Mouse (Mus musculus) hindbrain, embryonic 14.5 days (tissue): ENCODE data around the gene Pdlim5. TPM values are rescaled to one million over a fixed set of nuclear protein-coding genes. Genes with fewer than 3 reads are reported as not detected.
"Not testable (repeated sequence)": the region's sequence is repeated elsewhere in the genome, so short reads cannot be mapped to it uniquely, and the experiment has no call there.

ENCODE experiments used
- ATAC-seq: fragments of 200-750 bp; cut with Nextera tagmentation; 2 replicates; pipeline ENCODE4 v1.8.0; 2017; ENCODE audit warnings: moderate number of reproducible peaks, mild to moderate bottlenecking, moderate TSS enrichment, moderate library complexity; ENCODE audit not compliant: low FRiP score
- DNase-seq: peaks from one replicate; pipeline ENCODE4 v3.0.0-alpha.2; 2015; ENCODE audit warnings: low spot score
- H3K27ac ChIP-seq: fragments of 300-500 bp; sonication (generic); 2 replicates; pipeline ENCODE4 v1.5.1; 2014; ENCODE audit warnings: mild to moderate bottlenecking, moderate library complexity
- H3K27me3 ChIP-seq: fragments of 300-500 bp; sonication (generic); 2 replicates; pipeline ENCODE4 v1.6.1; 2014; ENCODE audit warnings: mild to moderate bottlenecking, low read length, mixed read lengths; ENCODE audit not compliant: control insufficient read depth, insufficient read depth
- H3K36me3 ChIP-seq: fragments of 300-500 bp; sonication (generic); replicated peaks from 2 replicates; pipeline ENCODE4 v1.6.1; 2014; ENCODE audit not compliant: control insufficient read depth, insufficient read depth
- H3K4me1 ChIP-seq: fragments of 300-500 bp; sonication (generic); replicated peaks from 2 replicates; pipeline ENCODE4 v1.6.1; 2014; ENCODE audit warnings: antibody characterized with exemption, low read length, mixed read lengths; ENCODE audit not compliant: control insufficient read depth, insufficient read depth
- H3K4me2 ChIP-seq: fragments of 300-500 bp; sonication (generic); replicated peaks from 2 replicates; pipeline ENCODE4 v1.6.1; 2014; ENCODE audit warnings: mild to moderate bottlenecking, moderate library complexity
- H3K4me3 ChIP-seq: fragments of 300-500 bp; sonication (generic); replicated peaks from 2 replicates; pipeline ENCODE4 v1.5.1; 2014; ENCODE audit warnings: mild to moderate bottlenecking, low read length
- H3K9ac ChIP-seq: fragments of 300-500 bp; sonication (generic); 2 replicates; pipeline ENCODE4 v1.6.1; 2014
- H3K9me3 ChIP-seq: fragments of 300-500 bp; sonication (generic); 2 replicates; pipeline ENCODE4 v1.6.1; 2016; ENCODE audit warnings: low read length; ENCODE audit not compliant: control insufficient read depth
- WGBS: fragments of 180-500 bp; shearing (Covaris S2); extraction: QIAGEN DNeasy Blood & Tissue Kit; methylation state at CpG from one replicate; pipeline ENCODE4 v1.1.7; 2014; 5-methylcytosine and 5-hydroxymethylcytosine counted together
- polyA plus RNA-seq: library from polyadenylated mRNA; unstranded; fragments of >200 nt; fragmentation: Nextera tagmentation; extraction: Ambion mirVana; gene quantifications from 2 replicates; pipeline ENCODE4 v1.2.1, GENCODE M21; 2014

Gene Pdlim5
- polyA plus RNA-seq = 17.8 and 21.1 TPM in 2 replicates

GRCm38 (mm10) chr3:142395520-142396193 is at the start of gene Pdlim5:
Gene Pdlim5 (minus strand): TSS chr3:142395696.
- DNase-seq (peak; percentile 87), ATAC-seq (peak; percentile 99)
- peaks cover 13% of the 10 kb centered on the region; the same call in 1 of the 2 replicates for H3K4me1 ChIP-seq
- peak within 1 kb of the TSS; percentile 64 for H3K9ac ChIP-seq
- H3K4me2 ChIP-seq = peak within 1 kb of the TSS; percentile 77
- under 1% methylated on average over 42 of the region's 46 CpGs for WGBS
- H3K27me3 ChIP-seq = 0 out of 2 replicates have a peak, but pooled peaks cover 9% of the 10 kb centered on the region
- H3K9me3 ChIP-seq = no peaks in the 10 kb centered on the region
- H3K36me3 ChIP-seq = no peaks in the 10 kb centered on the region
- H3K4me3 ChIP-seq = peak within 1 kb of the TSS; percentile 90
- H3K27ac ChIP-seq = peak within 1 kb of the TSS; percentile 38; the same call in 1 of the 2 replicates

- 29% methylated on average over 4 of the region's 4 CpGs for WGBS
- DNase-seq = no peak
- H3K4me2 ChIP-seq = no peak overlapping the region
These were observed 48.2 kb upstream of the Pdlim5 start for GRCm38 (mm10) chr3:142443710-142444043.

DNA sequence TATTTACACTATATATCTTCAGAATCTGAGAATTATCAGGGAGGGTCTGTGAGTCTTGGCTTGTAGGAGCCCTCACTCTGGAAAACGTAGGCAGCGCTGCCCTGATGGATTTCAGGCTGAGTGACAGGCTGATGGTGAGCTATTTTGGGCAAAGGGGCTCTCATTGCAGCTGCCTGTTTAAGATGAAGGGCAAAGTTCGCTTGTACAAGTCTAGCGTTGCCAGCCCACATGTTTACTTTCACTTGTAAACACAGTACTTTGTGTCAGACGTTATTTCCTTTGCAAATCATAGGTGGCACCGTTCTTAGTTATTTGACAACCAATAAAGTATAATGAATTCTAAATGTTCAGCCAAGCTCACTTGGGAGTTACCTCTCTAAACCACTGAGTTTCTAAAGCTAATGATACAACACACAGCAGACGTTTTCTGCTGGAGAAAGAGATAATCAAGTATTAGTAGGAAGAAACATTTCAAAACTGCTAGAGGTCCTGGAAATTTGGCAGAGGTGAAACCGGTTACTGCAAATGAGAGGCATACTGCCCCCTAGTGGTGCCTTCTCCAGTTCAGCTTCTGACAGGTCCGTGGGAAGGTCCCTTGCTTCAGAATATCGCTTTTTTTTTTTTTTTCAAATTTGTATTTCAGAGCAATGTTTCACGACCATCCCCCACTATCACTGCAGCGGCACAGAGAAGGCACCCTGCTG is 47.7 kb upstream of the Pdlim5 start:
- peak; percentile 81 for DNase-seq
- Histone ChIP-seq H3K4me1 (no peaks in the 10 kb centered on the region), H3K9ac (no peak overlapping the region), H3K36me3 (no peaks in the 10 kb centered on the region), H3K9me3 (no peaks in the 10 kb centered on the region), H3K4me2 (no peak overlapping the region), H3K27ac (no peak overlapping the region), H3K4me3 (no peak overlapping the region), H3K27me3 (no peaks in the 10 kb centered on the region)
- WGBS = 16% methylated on average over 12 of the region's 12 CpGs
- no peak for ATAC-seq

More at GRCm38 (mm10) chr3:142443710-142444043, 48.2 kb upstream of the Pdlim5 start:
- Histone ChIP-seq H3K36me3 (no peaks in the 10 kb centered on the region), H3K9ac (no peak overlapping the region), H3K4me1 (no peaks in the 10 kb centered on the region), H3K4me3 (no peak overlapping the region), H3K9me3 (no peaks in the 10 kb centered on the region), H3K27me3 (no peaks in the 10 kb centered on the region), H3K27ac (no peak overlapping the region)
- ATAC-seq = no peak

DNA sequence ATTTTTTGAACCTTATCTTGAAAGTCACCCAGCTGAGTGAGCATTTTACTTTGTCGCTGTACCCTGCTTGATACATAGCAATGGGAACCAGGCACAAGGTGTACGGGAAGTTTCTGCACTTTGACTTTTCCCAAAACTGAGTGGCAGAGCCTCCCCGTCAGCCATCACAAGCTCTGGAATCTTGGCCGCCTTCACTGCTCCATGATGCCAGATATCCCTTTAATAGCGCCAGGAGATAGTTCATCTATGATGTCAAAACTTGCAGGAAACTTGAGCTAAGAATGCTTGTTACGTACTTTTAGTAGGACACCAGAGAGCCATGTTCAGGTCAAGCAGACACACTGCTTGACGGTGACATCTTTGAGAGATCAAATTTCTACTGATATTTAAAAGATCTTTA is 46.7 kb upstream of the Pdlim5 start:
- Histone ChIP-seq H3K9ac (no peak overlapping the region), H3K4me3 (no peak overlapping the region), H3K9me3 (no peaks in the 10 kb centered on the region), H3K4me1 (no peaks in the 10 kb centered on the region), H3K27me3 (no peaks in the 10 kb centered on the region), H3K36me3 (no peaks in the 10 kb centered on the region), H3K27ac (no peak overlapping the region), H3K4me2 (no peak overlapping the region)
- no peak for DNase-seq
- 89% methylated on average over 7 of the region's 7 CpGs for WGBS
- no peak for ATAC-seq

DNA sequence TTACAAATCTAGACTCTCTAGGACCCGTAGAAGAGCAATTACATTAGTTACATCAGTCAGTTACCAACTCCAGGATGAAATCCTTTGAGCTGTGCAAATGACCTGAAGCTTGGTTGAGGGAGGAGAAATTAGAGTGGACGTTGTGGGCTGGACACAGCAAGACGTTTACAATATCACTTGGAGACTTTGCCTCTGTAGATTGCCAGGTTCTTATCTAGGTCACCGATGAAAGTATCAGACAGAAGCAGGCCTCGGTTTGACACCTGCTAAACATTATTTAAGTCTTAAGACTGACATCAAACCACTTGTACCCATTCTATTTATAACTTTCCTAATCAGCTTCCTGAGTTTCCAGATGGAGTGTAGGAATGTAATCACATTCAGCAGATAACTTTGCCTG is 45.6 kb upstream of the Pdlim5 start:
- H3K4me1 ChIP-seq = no peaks in the 10 kb centered on the region
- H3K27ac ChIP-seq = no peak overlapping the region
- no peak overlapping the region for H3K4me3 ChIP-seq
- H3K4me2 ChIP-seq = no peak overlapping the region
- ATAC-seq = no peak
- WGBS = 79% methylated on average over 5 of the region's 5 CpGs
- no peaks in the 10 kb centered on the region for H3K9me3 ChIP-seq
- no peak for DNase-seq
- no peak overlapping the region for H3K9ac ChIP-seq
- no peaks in the 10 kb centered on the region for H3K36me3 ChIP-seq
- no peaks in the 10 kb centered on the region for H3K27me3 ChIP-seq

DNA sequence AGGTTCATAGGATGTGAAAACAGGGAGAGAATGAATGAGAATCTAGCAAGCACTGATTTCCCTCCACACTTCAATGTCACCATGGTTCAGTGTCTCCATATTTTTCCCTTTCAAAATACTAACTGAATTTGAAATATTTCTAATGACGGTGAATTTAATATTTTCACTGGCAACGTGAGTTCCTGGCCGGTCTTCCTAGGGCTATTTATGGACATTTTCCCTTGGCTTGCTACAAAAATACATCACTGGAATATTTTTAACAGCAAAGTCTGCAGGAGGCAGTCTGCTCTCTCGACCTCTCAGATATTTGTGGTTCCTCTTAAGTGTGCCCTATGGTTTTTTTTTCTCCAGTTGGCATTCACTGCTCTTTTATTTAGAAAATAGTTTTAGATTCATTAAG is 44.7 kb upstream of the Pdlim5 start:
- H3K27ac ChIP-seq = no peak overlapping the region
- no peaks in the 10 kb centered on the region for H3K27me3 ChIP-seq
- no peak for ATAC-seq
- no peak overlapping the region for H3K9ac ChIP-seq
- no peak overlapping the region for H3K4me2 ChIP-seq
- H3K36me3 ChIP-seq = no peaks in the 10 kb centered on the region
- 76% methylated on average over 4 of the region's 4 CpGs for WGBS
- H3K4me1 ChIP-seq = no peaks in the 10 kb centered on the region
- no peaks in the 10 kb centered on the region for H3K9me3 ChIP-seq
- H3K4me3 ChIP-seq = no peak overlapping the region
- DNase-seq = no peak

- no peaks in the 10 kb centered on the region for H3K4me1 ChIP-seq
- no peak for DNase-seq
- no peak overlapping the region for H3K9ac ChIP-seq
- 54% methylated on average over 7 of the region's 7 CpGs for WGBS
- no peaks in the 10 kb centered on the region for H3K9me3 ChIP-seq
- H3K4me3 ChIP-seq = no peak overlapping the region
- no peak overlapping the region for H3K4me2 ChIP-seq
- H3K36me3 ChIP-seq = no peaks in the 10 kb centered on the region
- H3K27ac ChIP-seq = no peak overlapping the region
- no peak for ATAC-seq
- no peaks in the 10 kb centered on the region for H3K27me3 ChIP-seq
These were observed 44.1 kb upstream of the Pdlim5 start for GRCm38 (mm10) chr3:142439591-142440093.

DNA sequence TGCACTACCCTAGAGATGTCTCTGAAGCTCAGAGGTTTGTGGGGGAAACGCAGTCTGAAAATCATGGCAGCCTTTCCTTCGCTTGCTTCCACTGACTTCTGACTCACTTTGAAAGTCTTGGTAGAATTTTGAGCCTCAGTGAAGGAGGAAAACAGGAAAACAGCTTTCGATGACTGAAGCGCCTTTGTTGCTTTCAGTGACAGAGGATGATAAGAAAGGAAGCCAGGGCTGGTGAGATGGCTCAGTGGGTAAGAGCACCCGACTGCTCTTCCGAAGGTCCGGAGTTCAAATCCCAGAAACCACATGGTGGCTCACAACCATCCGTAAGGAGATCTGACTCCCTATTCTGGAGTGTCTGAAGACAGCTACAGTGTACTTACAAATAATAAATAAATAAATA is 43.1 kb upstream of the Pdlim5 start:
- DNase-seq, H3K27ac ChIP-seq, H3K4me3 ChIP-seq, H3K36me3 ChIP-seq, H3K9ac ChIP-seq, ATAC-seq, H3K9me3 ChIP-seq, H3K4me2 ChIP-seq, H3K4me1 ChIP-seq, H3K27me3 ChIP-seq: not testable (repeated sequence)
- 94% methylated on average over 8 of the region's 8 CpGs for WGBS

- Histone ChIP-seq H3K27me3 (no peaks in the 10 kb centered on the region), H3K36me3 (no peaks in the 10 kb centered on the region), H3K9me3 (no peaks in the 10 kb centered on the region), H3K9ac (no peak overlapping the region), H3K27ac (no peak overlapping the region), H3K4me3 (no peak overlapping the region), H3K4me2 (no peak overlapping the region), H3K4me1 (0 out of 2 replicates have a peak, but pooled peaks cover 4% of the 10 kb centered on the region)
- WGBS = 55% methylated on average over 6 of the region's 6 CpGs
- DNase-seq (no peak), ATAC-seq (no peak)
These were observed 41.3 kb upstream of the Pdlim5 start for GRCm38 (mm10) chr3:142436824-142437223.
